Comparison of ENCODE assay signal across 19 mouse cellular contexts in genomic region chr2:147235707-147236290, GRCm38 (mm10). TPM values are rescaled to one million over a fixed set of nuclear protein-coding genes. Genes with fewer than 3 reads are reported as not detected.
DNase-seq lines count a peak whose midpoint lies in the region; ATAC-seq lines count a peak whose summit lies in the region.
"Had no signal": no experiment of that assay in that cellular context is flagged by ENCODE, and none has a peak within 500 bp of the region (broad histone marks: within the 10 kb centered on the region; RNA-seq: fewer than 3 reads in every experiment).

No protein-coding gene starts in this region.

- H3K27ac ChIP-seq in neural tube, embryonic 11.5 days (ENCODE audit: low read depth, low read length): no peak overlapping the region
- H3K27ac ChIP-seq in hindbrain, embryonic 13.5 days: no peak overlapping the region
- H3K27ac ChIP-seq in midbrain, embryonic 14.5 days (replicated peaks; ENCODE audit: low read depth, low read length): no peak overlapping the region
- H3K27ac ChIP-seq: kidney, embryonic 15.5 days; limb, embryonic 15.5 days had no signal

- WGBS in neural tube, embryonic 11.5 days: 60% methylated on average over 25 of the region's 25 CpGs
- whole genome bisulfite sequencing in hindbrain, embryonic 13.5 days: 29% methylated on average over 25 of the region's 25 CpGs
- 17% methylated on average over 25 of the region's 25 CpGs for WGBS in midbrain, embryonic 14.5 days

- ATAC-seq in neural tube, embryonic 11.5 days (ENCODE audit: insufficient read depth, low FRiP score, low TSS enrichment): no peak
- ATAC-seq in hindbrain, embryonic 13.5 days (ENCODE audit: low FRiP score): no peak
- no peak for ATAC-seq in midbrain, embryonic 14.5 days (ENCODE audit: low FRiP score, low TSS enrichment)
- ATAC-seq in megakaryocyte progenitor cell, adult 5-6 weeks (replicated peaks; ENCODE audit: poor library complexity): no peak
- ATAC-seq: inflammation-experienced regulatory T-cells, adult 6 months had no signal

- H3K4me1 ChIP-seq in neural tube, embryonic 11.5 days (ENCODE audit: control insufficient read depth, insufficient read depth, low read length): no peaks in the 10 kb centered on the region
- H3K4me1 ChIP-seq in hindbrain, embryonic 13.5 days (replicated peaks): no peaks in the 10 kb centered on the region
- H3K4me1 ChIP-seq in midbrain, embryonic 14.5 days (ENCODE audit: control insufficient read depth, insufficient read depth, low read length): no peaks in the 10 kb centered on the region
- H3K4me1 ChIP-seq: kidney, embryonic 15.5 days; limb, embryonic 15.5 days had no signal

- H3K4me2 ChIP-seq in neural tube, embryonic 11.5 days (ENCODE audit: low read depth): no peak overlapping the region; the same call in 1 of the 2 replicates
- H3K4me2 ChIP-seq in hindbrain, embryonic 13.5 days: peak overlapping the region; percentile 44
- H3K4me2 ChIP-seq in midbrain, embryonic 14.5 days (ENCODE audit: low read length): peak overlapping the region; percentile 42
- H3K4me2 ChIP-seq: kidney, embryonic 15.5 days; limb, embryonic 15.5 days had no signal

- H3K4me3 ChIP-seq in neural tube, embryonic 11.5 days (ENCODE audit: low read depth, low read length): no peak overlapping the region
- peak overlapping the region; percentile 12; the same call in 1 of the 2 replicates for H3K4me3 ChIP-seq in hindbrain, embryonic 13.5 days
- H3K4me3 ChIP-seq in midbrain, embryonic 14.5 days (replicated peaks; ENCODE audit: low read depth, low read length): 0 out of 2 replicates have a peak overlapping the region, but pooled peaks have one; percentile 14
- H3K4me3 ChIP-seq: kidney, embryonic 15.5 days; limb, embryonic 15.5 days had no signal

- H3K9me3 ChIP-seq in neural tube, embryonic 11.5 days (ENCODE audit: control insufficient read depth, low read length): no peaks in the 10 kb centered on the region
- H3K9me3 ChIP-seq in hindbrain, embryonic 13.5 days: no peaks in the 10 kb centered on the region
- no peaks in the 10 kb centered on the region for H3K9me3 ChIP-seq in midbrain, embryonic 14.5 days (ENCODE audit: control insufficient read depth, low read length)
- H3K9me3 ChIP-seq: kidney, embryonic 15.5 days; limb, embryonic 15.5 days had no signal

- no peak overlapping the region for H3K9ac ChIP-seq in neural tube, embryonic 11.5 days (ENCODE audit: low read length)
- H3K9ac ChIP-seq in hindbrain, embryonic 13.5 days: 0 out of 2 replicates have a peak overlapping the region, but pooled peaks have one; percentile 49
- H3K9ac ChIP-seq in midbrain, embryonic 14.5 days (replicated peaks; ENCODE audit: low read length): 0 out of 2 replicates have a peak overlapping the region, but pooled peaks have one; percentile 10
- H3K9ac ChIP-seq: kidney, embryonic 15.5 days; limb, embryonic 15.5 days had no signal

- peak; percentile 18 for DNase-seq in neural tube, embryonic 11.5 days (ENCODE audit: low spot score)
- DNase-seq in neural tube, embryonic 10.5 days (ENCODE audit: extremely low spot score, low spot score): no peak
- peak; percentile 57 for DNase-seq in midbrain, embryonic 14.5 days
- no peak for DNase-seq in lung, postnatal 25 days (ENCODE audit: low spot score)
- DNase-seq in ovary, adult 18-20 months (ENCODE audit: low spot score): no peak
- no peak for DNase-seq in right cerebral cortex, postnatal 36 days (ENCODE audit: low spot score in 2 of 2)
- DNase-seq: cerebellum, adult 11 months; lung, adult 18-20 months; lung, postnatal 4 days; right cerebral cortex, postnatal 14 days; thymus, postnatal 36 days had no signal

- H3K36me3 ChIP-seq in neural tube, embryonic 11.5 days (ENCODE audit: control insufficient read depth, insufficient read depth, low read length): no peaks in the 10 kb centered on the region
- H3K36me3 ChIP-seq in hindbrain, embryonic 13.5 days: no peaks in the 10 kb centered on the region
- H3K36me3 ChIP-seq in midbrain, embryonic 14.5 days (ENCODE audit: control insufficient read depth, insufficient read depth, low read length): no peaks in the 10 kb centered on the region
- H3K36me3 ChIP-seq: kidney, embryonic 15.5 days; limb, embryonic 15.5 days had no signal

- no peaks in the 10 kb centered on the region for H3K27me3 ChIP-seq in neural tube, embryonic 11.5 days (ENCODE audit: control insufficient read depth, insufficient read depth, low read length)
- peaks cover 15% of the 10 kb centered on the region for H3K27me3 ChIP-seq in hindbrain, embryonic 13.5 days
- H3K27me3 ChIP-seq in midbrain, embryonic 14.5 days (ENCODE audit: control insufficient read depth, insufficient read depth, low read length): peaks cover 8% of the 10 kb centered on the region; the same call in 1 of the 2 replicates
- H3K27me3 ChIP-seq: limb, embryonic 15.5 days had no signal

RNA-seq across cellular contexts. Expression of gene Nkx2-2, which starts 41.8 kb away (rescaled TPM):
- polyA plus RNA-seq in neural tube, embryonic 11.5 days (2014; fragmentation: Nextera tagmentation; extraction: Ambion mirVana): 5.5 and 6.6 TPM in 2 replicates
- polyA plus RNA-seq in hindbrain, embryonic 13.5 days (2015; fragmentation: Nextera tagmentation; extraction: Ambion mirVana): 1.4 and 2.6 TPM in 2 replicates
- 6.2 and 6.5 TPM in 2 replicates for polyA plus RNA-seq in midbrain, embryonic 14.5 days (2014; fragmentation: Nextera tagmentation; extraction: Ambion mirVana)
- total RNA-seq in megakaryocyte progenitor cell, adult 5-6 weeks (2015): not detected in 2 replicates
- total RNA-seq in megakaryocyte progenitor cell, adult 5-6 weeks (2017): not detected in 2 replicates
- total RNA-seq: granulocyte monocyte progenitor cell, adult 5-6 weeks had no signal
- polyA plus RNA-seq: heart, embryonic 16.5 days; inflammation-experienced regulatory T-cells, adult 6 months; kidney, embryonic 15.5 days; limb, embryonic 15.5 days; testis, adult 2 months had no signal

Comparison
In these comparisons a context has a peak if more than half of its experiments do, and no peak if none do; other contexts are left out.
1. DNase-seq: peak in neural tube, embryonic 11.5 days (single experiment) and midbrain, embryonic 14.5 days (single experiment); none in neural tube, embryonic 10.5 days (single experiment), lung, postnatal 25 days (single experiment), ovary, adult 18-20 months (single experiment) and right cerebral cortex, postnatal 36 days (0 of 2).